Mouse (Mus musculus): ENCODE measurements around the gene Cep295.
A peak's percentile ranks its signal among the peaks of the same experiment; 100 is the strongest.
"Not testable (repeated sequence)": the region's sequence is repeated elsewhere in the genome, so short reads cannot be mapped to it uniquely, and the experiment has no call there.

The Cep295 gene

DNA sequence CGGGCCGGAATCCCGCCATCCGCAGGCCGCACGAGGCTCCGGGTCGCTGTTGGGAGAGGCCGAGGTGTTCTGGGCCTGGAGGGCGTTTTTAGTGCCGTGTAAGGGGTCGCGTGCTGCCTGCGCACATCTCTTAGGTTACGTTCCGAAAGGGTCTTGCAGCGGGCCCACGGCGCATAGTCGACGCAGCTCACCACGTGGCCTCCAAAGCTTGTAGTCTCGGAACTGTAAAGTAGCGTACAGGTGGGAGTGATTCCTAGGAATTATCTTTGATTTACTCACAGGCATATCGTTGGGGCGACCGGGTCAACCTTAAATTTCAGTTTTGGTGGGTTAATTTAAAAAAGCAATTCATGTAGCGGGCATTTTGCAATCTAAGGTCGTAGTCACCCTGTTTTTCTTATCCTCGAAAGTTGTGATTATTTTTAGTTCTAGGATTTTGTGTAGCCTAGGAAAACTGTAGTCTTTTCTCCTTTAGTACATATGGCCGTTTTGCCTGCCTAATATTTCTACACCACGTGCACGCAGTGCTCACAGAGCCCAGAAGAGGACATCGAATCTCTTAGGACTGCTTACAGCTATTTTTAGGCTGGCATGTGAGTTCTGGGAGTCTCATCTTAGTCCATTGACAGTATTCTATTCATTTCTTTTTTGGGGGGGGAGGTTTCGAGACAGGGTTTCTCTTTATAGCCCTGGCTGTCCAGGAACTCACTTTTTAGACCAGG lies 51.0 kb downstream of the Cep295 start, which contains the start of gene 4931406C07Rik:
Gene 4931406C07Rik, minus strand, starts transcription at position 51 of the 722 bp plus-strand sequence.
- no peak for DNase-seq (ENCODE audit: low spot score in 2 of 2)

DNA sequence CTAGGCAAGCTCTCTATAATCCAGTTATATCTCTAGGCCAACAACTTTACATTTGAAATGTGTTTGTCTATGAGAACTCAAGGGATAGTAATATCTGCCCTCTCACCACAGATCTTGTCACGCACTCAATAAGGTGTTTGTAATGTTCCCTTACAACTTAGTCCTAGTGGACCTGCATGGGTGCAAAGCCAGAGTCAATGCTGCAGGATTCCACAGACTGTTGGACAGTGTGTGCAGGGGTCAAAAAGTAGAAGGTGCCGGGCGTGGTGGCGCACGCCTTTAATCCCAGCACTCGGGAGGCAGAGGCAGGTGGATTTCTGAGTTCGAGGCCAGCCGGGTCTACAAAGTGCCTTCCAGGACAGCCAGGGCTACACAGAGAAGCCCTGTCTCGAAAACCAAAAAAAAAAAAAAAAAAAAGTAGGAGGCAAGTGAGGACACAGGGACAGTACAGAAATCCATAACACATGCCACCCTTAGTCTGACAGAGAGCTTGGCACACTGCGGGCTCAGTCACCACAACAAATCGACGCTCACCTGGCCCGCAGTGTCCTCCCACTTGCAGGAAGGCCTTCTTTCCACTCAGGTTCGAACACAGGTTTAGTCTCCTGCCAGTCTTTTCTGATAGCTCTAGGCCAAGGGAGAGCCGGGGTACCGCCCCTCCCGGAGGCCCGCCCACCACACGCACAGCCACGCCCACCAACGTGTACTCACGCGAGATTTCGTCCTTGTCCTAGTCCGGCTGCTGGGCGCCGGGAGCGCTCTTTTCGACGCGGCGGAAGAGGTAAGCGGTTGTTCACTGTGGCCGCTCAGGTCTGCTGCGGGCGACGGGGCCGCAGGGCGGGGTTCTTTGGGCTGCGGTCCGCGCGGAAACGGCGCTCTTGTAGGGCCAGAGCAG lies 51.8 kb downstream of the Cep295 start, which contains the start of gene Taf1d:
Gene Taf1d, plus strand, starts transcription at position 712 of the 895 bp plus-strand sequence.
- peak; percentile 99 to 100 for DNase-seq (ENCODE audit: low spot score in 2 of 2)

DNA sequence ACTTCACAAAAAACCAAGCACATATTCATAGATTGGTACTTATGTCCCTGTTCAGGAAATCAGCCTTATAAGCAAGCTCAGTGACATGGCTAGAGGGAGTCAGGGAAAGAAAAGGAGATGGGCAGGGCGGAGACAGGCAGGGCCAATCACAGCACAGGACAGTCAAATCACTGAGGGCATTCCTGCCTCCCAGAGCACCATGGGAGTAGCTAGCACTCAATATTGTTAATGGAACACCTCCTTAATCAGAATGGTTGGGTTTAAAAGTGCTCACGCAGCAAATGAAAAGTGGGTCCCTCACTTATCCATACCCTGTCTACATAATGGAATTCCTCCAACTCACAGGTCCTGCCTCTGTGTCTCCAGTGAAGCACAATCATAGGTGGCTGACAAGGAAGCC lies 54.7 kb downstream of the Cep295 start:
- no peak for DNase-seq (ENCODE audit: low spot score in 2 of 2)

DNA sequence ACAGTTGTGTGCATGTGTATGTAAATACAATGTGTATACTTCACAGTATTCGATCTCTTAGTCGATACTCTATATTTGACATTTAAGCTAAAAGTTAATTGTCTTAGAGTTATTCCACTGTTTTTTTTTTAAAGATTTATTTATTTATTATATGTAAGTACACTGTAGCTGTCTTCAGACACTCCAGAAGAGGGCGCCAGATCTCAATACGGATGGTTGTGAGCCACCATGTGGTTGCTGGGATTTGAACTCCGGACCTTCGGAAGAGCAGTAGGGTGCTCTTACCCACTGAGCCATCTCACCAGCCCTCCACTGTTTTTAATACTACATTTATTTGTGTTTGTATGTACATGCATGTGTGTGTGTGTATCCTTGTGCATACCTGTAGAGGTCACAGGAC lies 55.6 kb downstream of the Cep295 start:
- DNase-seq (ENCODE audit: low spot score in 2 of 2): not testable (repeated sequence)

DNA sequence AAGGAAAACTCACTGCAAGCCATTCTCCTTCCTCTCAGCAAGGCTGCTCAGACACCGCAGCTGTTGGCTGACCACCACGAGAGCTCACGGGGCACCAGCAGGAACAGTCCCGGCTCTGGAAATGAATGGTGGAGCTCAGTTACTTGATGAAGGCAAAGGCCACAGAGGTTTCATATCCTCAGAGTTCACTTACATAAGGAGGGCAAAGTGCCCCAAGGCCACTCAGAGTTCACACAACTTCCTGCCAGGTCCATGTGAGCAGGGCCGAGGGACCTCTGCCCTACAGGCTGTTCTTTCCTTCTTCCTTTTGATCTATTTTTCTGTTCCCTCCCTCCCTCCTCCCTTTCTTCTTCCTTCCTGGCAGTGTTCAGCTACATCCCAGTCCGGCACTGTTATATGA lies 56.2 kb downstream of the Cep295 start:
- no peak for DNase-seq (ENCODE audit: low spot score in 2 of 2)

DNA sequence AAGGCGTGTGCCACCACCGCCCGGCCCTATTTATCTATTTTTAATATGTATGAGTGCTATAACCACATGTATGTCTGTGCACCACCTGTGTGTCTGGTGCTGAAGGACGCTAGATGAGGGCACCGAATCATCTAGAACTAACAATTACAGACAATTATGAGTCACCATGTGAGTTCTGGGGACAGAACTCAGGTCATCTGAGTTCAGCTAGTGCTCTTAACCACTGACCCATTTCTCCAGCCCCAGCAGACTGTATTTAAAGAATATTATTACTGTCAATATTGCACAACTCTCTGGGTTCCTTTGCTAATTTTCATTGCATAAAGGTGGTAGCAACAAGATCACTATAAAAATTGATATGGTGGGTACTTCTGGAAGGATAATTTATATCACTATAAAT lies 57.5 kb downstream of the Cep295 start:
- no peak for DNase-seq (ENCODE audit: low spot score in 2 of 2)

DNA sequence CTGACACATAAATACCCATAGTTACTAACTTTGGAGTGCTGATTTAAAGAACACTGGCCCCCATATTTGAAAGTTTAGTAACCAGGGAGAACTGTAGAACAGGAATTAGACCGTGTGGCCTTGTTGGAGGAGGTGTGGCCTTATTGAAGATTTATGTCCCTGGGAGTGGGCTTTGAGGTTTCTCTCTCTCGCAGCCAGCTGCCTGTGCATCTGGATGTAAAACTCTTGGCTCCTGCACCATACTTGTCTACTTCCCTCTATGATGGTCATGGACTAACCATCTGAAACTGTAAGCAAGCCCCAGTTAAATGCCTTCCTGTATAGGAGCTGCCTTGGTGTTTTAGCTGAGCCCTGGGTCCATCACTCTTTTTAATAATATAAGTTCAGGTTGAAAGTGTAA lies 59.1 kb downstream of the Cep295 start:
- no peak for DNase-seq (ENCODE audit: low spot score in 2 of 2)

DNA sequence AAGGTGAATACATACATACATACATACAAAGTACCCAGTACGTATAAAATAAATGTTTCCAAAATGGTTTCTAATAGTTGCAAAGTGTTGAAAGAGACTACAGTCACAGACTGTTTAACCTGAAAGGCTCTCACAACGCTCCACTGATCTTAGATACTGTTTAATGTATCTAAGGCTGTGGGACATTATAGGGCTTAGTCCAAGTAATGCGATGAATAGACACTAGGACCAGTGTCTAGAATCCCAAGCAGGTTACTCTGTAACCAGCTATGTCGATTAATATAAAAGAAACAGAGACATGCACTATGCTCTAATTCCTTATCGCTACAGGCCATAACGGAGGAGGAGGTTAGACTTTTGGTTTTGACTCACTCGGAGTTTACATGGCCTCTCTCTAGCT lies 60.5 kb downstream of the Cep295 start:
- DNase-seq (ENCODE audit: low spot score in 2 of 2): no peak

DNA sequence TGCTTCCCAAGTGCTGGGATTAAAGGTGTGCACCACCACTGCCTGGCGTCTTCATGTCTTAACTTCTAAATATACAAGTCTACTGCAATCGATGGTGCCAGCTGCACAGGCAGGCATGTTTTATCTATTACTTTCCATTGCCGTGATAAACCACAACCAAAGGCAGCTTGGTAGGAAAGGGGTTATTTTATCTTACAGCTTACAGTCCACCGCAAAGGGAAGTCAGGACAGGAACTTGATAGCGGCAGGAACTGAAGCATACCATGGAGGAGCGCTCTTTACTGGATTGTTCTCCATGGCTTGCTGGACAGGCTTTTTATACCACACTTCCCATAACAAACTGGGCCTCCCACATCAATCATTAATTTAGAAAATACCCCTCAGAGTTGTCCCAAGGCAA lies 68.3 kb downstream of the Cep295 start:
- DNase-seq (ENCODE audit: low spot score in 2 of 2): no peak

DNA sequence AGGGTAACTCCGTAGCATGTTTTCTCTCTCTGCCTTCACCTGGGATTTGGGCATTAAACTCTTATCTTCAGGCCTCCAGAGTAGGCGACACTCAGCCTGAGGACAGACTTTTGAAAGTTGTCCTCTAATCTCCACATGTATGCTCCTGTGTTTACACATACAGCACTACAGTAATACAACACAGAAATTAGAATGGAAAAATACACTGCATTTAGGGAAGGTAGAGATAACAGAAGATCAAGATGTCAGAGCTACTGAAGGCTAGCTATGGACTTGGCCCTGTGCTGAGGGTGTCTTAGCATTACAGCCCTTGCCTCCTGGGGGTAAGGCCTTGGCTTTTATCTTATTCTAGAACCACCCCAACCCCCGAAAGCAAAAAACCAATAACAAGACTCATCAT lies 69.2 kb downstream of the Cep295 start:
- DNase-seq (ENCODE audit: low spot score in 2 of 2): no peak

DNA sequence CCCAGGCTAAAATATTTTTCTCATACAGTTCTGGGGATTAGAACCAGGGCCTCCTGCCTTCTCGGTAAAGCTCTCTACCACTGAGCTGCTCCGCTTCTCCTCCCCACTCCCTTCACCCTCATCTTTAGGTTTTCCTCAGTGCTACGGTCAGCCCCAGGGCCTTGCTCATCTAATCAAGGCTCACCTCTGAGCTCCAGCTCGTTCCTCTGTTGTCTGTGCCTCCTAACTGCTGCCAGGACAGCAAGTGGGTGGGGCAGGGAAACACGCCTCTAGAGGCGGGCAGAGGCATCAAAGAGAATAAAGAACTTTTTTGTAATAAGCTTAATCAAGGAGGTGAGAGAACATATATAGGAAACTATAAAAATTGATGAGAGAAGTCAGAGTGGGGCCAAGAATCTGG lies 69.7 kb downstream of the Cep295 start:
- DNase-seq (ENCODE audit: low spot score in 2 of 2): no peak

DNA sequence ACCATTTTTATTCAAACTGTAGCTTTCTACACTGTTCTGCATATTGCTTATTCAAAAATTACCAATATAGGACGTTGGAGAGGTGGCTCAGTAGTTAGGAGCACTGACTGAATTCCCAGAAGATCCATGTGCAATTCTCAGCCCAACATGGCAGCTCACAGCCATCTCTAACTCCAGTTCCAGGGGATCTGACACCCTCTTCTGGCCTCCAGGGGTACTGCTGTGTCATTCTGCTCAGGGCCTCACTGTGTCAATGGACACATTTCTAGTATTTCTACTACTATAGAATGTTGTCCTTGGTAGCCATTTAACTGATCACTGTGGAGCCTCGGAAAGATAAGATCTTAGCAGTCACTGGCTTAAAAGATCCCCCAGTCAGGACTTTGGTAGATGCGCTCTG lies 72.1 kb downstream of the Cep295 start:
- DNase-seq (ENCODE audit: low spot score in 2 of 2): no peak

DNA sequence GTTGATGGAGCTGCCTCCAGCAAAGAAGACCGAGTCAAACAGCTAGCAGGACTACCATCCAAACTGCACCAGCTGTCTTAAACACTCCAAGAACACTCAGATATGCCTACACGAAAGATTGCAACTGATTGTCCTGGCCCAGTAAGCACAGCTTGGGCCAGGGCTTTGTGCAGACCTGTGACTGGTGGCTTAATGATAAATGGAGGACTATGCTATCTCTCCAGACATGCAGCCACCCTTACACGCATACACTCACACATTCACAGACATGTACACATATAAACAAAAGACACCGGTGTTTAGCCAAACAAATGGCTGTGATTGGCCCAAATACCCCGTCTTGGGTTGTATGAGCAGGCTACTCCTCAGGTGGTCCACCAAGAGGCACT lies 77.1 kb downstream of the Cep295 start:
- DNase-seq (ENCODE audit: low spot score in 2 of 2): no peak

DNA sequence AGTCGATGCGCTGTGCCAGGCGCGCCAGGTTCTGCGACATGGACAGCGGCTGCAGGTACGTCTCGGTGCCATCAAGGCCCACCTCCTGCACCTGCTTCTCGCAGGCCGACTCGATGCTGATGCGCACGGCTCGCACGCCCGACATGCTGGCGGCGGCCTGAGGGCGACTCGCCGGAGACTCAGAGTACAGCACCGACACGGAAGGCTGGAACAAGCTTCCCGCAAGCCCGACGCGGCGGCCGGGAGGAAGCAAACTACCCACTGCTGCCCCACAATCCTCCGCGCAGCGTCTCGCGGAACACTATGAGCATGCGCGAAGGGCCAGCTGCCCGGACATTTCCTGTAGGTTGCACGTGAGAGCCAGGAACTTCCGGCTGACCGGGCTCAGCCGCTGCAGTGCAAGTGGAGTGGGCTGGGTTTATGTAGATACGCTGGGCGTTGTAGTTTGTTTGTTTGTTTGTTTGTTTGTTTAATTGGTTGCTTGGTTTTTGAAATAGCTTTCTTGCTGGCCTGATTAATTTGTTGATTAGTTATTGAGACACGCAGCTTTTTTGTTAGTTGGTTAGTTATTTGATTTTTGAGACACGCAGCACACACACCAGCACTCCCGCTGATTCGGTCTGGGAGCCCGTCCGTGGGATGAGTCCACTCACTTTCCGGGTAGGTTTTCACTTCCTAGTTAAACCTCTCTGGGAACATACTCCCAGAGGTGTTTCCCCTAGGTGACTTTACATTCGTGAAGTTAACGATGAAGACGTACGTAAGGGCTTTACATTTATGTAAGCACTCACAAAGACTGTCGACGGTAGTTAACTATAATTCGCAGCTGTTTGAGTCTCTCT lies 77.7 kb downstream of the Cep295 start, which contains the start of gene Med17:
Gene Med17, minus strand, starts transcription at position 283 of the 842 bp plus-strand sequence.
- DNase-seq (ENCODE audit: low spot score in 2 of 2): peak; percentile 90 to 94

DNA sequence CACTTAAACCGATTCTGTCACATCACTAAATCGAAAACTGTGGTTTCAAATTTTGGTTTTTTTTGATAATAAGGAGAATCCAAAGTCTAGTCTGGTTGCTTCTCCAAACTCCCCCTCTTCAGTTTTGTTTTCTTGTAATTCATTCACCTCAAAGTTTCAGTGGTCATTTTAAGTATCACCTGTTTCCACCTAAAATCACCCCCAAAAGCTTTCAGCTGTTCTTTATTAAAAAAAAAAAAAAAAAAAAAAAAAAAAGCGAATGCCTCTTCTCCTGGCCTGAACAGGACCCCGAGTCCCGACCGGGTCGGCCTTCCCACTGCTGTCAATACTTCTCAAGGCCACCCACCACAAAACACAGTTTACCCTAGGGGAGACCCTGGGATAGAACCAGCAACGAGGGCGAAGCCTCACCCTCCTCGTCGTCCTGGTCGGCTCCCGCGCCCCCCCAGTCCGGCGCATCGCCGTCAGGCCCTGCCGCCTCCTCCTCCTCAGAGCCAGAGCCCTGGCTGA lies 78.4 kb downstream of the Cep295 start:
- no peak for DNase-seq (ENCODE audit: low spot score in 2 of 2)

DNA sequence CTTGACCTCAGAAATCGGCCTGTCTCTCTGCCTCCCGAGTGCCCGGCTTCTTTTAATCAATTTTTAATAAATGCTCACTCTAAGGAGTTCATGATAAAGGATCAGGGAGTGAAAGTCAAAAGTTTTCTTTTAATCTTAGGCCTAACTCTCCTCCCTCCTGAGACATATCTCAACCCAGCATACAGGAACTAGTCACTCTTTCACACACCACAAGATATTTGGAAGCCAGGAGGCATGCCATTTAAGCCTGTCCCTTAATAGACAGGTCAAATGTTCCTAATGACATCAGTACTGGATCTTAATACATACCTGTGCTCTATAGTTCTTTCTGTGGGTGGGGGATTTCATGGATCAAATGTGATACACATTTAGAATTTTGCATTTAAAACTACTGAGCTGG lies 79.2 kb downstream of the Cep295 start:
- DNase-seq (ENCODE audit: low spot score in 2 of 2): no peak

DNA sequence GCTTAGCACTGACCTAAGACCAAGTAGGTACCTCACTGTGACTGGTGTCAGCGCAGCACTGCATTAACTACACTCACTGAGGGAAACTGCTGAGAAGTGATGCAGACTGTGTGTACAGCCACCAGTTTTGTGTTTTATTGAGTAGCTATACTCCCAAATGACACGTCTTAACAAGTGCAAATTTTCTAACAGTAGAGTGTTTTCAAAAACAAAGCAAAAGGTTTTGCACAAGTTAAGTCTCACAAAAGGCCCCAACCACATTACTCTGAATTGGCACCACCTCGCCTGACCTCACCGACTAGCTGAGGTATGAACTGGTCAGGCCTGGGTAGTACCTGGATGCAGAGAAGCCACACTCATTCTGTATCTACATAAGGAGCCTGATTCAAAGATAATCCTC lies 80.7 kb downstream of the Cep295 start:
- DNase-seq (ENCODE audit: low spot score in 2 of 2): no peak

DNA sequence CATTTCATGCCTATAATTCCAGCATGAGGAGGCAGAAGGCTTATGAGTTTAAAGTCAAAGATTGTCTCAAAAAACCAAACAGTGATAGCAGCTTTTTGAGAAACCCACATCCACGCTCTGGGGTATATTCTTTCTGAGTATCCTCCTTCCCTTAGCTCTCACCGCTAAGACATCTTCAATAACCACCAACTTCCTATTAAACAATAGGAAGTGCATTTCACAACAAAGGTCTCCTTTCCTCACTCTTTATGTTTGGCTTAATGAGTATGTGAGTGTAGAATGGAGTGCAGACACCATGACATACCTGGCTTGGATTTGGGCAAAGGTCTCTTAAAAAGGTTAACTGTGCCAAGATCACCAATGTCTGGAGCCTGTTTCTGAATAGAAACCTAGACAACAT lies 83.6 kb downstream of the Cep295 start:
- DNase-seq (ENCODE audit: low spot score in 2 of 2): no peak
